ENCODE assay signal across 1 mouse cellular context in the genomic region with DNA sequence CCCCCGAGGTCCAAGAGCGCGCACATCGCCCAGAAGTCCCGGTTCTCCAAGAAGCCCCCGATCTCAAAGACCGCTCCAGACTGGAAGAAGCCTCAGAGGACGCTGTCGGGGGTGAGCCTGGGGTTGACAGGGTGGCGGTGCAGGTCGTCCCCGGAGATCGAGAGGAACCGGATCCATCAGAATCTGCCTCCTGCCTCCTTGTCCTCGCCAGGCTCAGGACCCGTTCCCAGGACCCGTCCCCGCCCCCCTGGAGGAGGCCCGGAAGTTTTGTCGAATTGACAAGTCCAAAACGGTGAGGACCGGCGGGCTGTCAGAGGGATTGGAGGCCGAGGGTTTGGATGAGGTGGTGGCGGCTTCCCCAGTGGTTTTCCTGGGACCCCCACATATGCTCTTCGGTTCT.
TF ChIP-seq lines count a peak whose summit lies in the region.

No protein-coding gene starts in this region.

TF ChIP-seq in C2C12, 6 proteins besides CTCF, POLR2A, EP300 and RAD21:
- TF ChIP-seq MYOD1 (IDR thresholded peaks at IDR 0.05; ENCODE audit: control insufficient read depth, insufficient read length, low read depth): no peak
- TF ChIP-seq MYOG (IDR thresholded peaks at IDR 0.05; ENCODE audit: control insufficient read depth, extremely low read depth, insufficient read length): no peak
- no peak for TF ChIP-seq FOSL1 (IDR thresholded peaks at IDR 0.05; ENCODE audit: insufficient read depth, low read length, poor library complexity, severe bottlenecking)
- TF ChIP-seq CEBPB (IDR thresholded peaks at IDR 0.05; ENCODE audit: low read depth): no peak
- no peak for TF ChIP-seq MAX (IDR thresholded peaks at IDR 0.05)
- TF ChIP-seq USF1 (IDR thresholded peaks at IDR 0.05; ENCODE audit: low read depth): no peak
